Mouse (Mus musculus) MEL (cell line): ENCODE measurements around the gene Erich6b. TPM values are rescaled to one million over a fixed set of nuclear protein-coding genes. Genes with fewer than 3 reads are reported as not detected.

Experiments used
- DNase-seq: peaks from one replicate; pipeline ENCODE4 v3.0.0; 2011; ENCODE audit warnings: low read depth, low spot score
- H3K27ac ChIP-seq: 2 replicates; pipeline ENCODE4 v1.5.1; 2012; ENCODE audit warnings: low read depth, mild to moderate bottlenecking, control low read depth, low read length, moderate library complexity; ENCODE audit not compliant: control insufficient read depth
- H3K27me3 ChIP-seq, 2 experiments: fragments of 150-350 bp in 1 of 2; sonication (generic) in 1 of 2; 2 replicates each; pipeline ENCODE4 v1.6.1; 2012; ENCODE audit warnings: low read length in 2 of 2, mild to moderate bottlenecking in 2 of 2, improper control_type of control experiment in 1 of 2, moderate library complexity in 1 of 2; ENCODE audit not compliant: insufficient read depth in 2 of 2, control insufficient read depth in 1 of 2
- H3K36me3 ChIP-seq, 2 experiments: 2 replicates each; pipeline ENCODE4 v1.6.1; 2012 to 2014; ENCODE audit warnings: low read length in 2 of 2, improper control_type of control experiment in 1 of 2, inconsistent platforms in 1 of 2, mild to moderate bottlenecking in 1 of 2; ENCODE audit not compliant: insufficient read depth in 2 of 2, control insufficient read depth in 1 of 2
- H3K4me1 ChIP-seq, 2 experiments: fragments of 150-350 bp in 1 of 2; sonication (generic) in 1 of 2; 2 replicates each; pipeline ENCODE4 v1.6.1; 2012; ENCODE audit warnings: low read length in 2 of 2, improper control_type of control experiment in 1 of 2, mild to moderate bottlenecking in 1 of 2; ENCODE audit not compliant: insufficient read depth in 2 of 2, control insufficient read depth in 1 of 2
- H3K4me3 ChIP-seq, 2 experiments: fragments of 150-350 bp in 1 of 2; sonication (generic) in 1 of 2; 2 replicates each; pipeline ENCODE4 v1.5.1; 2012; ENCODE audit warnings: low read depth in 2 of 2, low read length in 2 of 2, mild to moderate bottlenecking in 2 of 2, moderate library complexity in 2 of 2, control low read depth in 1 of 2, improper control_type of control experiment in 1 of 2; ENCODE audit not compliant: control insufficient read depth in 1 of 2, insufficient read depth in 1 of 2
- H3K79me2 ChIP-seq: 2 replicates; pipeline ENCODE4 v1.6.1; 2012; ENCODE audit warnings: mild to moderate bottlenecking, low read length, moderate library complexity; ENCODE audit not compliant: control insufficient read depth, poor library complexity, insufficient read depth
- H3K9ac ChIP-seq: 2 replicates; pipeline ENCODE4 v1.6.1; 2012; ENCODE audit warnings: low read depth, mild to moderate bottlenecking, control low read depth, low read length, moderate library complexity; ENCODE audit not compliant: control insufficient read depth, poor library complexity, severe bottlenecking
- H3K9me3 ChIP-seq: fragments of 150-350 bp; sonication (generic); replicated peaks from 2 replicates; pipeline ENCODE4 v1.6.1; 2012; ENCODE audit warnings: mild to moderate bottlenecking, low read length, improper control_type of control experiment, moderate library complexity; ENCODE audit not compliant: insufficient read depth
- BHLHE40 ChIP-seq: IDR thresholded peaks from 2 replicates; pipeline ENCODE4 v1.6.1; 2012; ENCODE audit warnings: low read depth, mild to moderate bottlenecking, inconsistent platforms, low read length, improper control_type of control experiment, borderline replicate concordance
- CHD1 ChIP-seq: IDR thresholded peaks from 2 replicates; pipeline ENCODE4 v1.6.1; 2012; ENCODE audit warnings: low read depth, mild to moderate bottlenecking, inconsistent platforms, low read length, improper control_type of control experiment
- CTCF ChIP-seq, 3 experiments: IDR thresholded peaks in 2 of 3; conservative IDR thresholded peaks in 1 of 3; 2 replicates each; pipeline ENCODE4 v1.5.1; 2011 to 2012; ENCODE audit warnings: low read length in 3 of 3, low read depth in 2 of 3, mild to moderate bottlenecking in 2 of 3, improper control_type of control experiment in 1 of 3, inconsistent platforms in 1 of 3, mixed read lengths in 1 of 3, moderate library complexity in 1 of 3; ENCODE audit not compliant: control insufficient read depth in 1 of 3, insufficient read depth in 1 of 3, poor library complexity in 1 of 3, severe bottlenecking in 1 of 3
- E2F4 ChIP-seq: IDR thresholded peaks from 2 replicates; pipeline ENCODE4 v1.6.1; 2011; ENCODE audit warnings: low read depth, low read length, improper control_type of control experiment, borderline replicate concordance
- ELF1 ChIP-seq: IDR thresholded peaks from 2 replicates; pipeline ENCODE4 v1.6.1; 2014; ENCODE audit warnings: low read depth, mild to moderate bottlenecking, inconsistent platforms, low read length, improper control_type of control experiment, moderate library complexity
- GABPA ChIP-seq: IDR thresholded peaks from 2 replicates; pipeline ENCODE4 v1.6.1; 2012; ENCODE audit warnings: low read depth, mild to moderate bottlenecking, inconsistent platforms, low read length, improper control_type of control experiment, moderate library complexity
- HCFC1 ChIP-seq: IDR thresholded peaks from 2 replicates; pipeline ENCODE4 v1.6.1; 2012; ENCODE audit warnings: low read depth, mild to moderate bottlenecking, inconsistent platforms, low read length, improper control_type of control experiment, moderate library complexity
- JUND ChIP-seq: IDR thresholded peaks from 2 replicates; pipeline ENCODE4 v1.6.1; 2011; ENCODE audit warnings: low read depth, mild to moderate bottlenecking, improper control_type of control experiment, low read length
- KAT2A ChIP-seq: conservative IDR thresholded peaks from 2 replicates; pipeline ENCODE4 v1.6.1; 2012; ENCODE audit warnings: low read depth, low read length, improper control_type of control experiment, inconsistent platforms
- MAFK ChIP-seq: IDR thresholded peaks from 2 replicates; pipeline ENCODE4 v1.6.1; 2011; ENCODE audit warnings: low read depth, mild to moderate bottlenecking, low read length, improper control_type of control experiment, borderline replicate concordance
- MAX ChIP-seq: IDR thresholded peaks from 2 replicates; pipeline ENCODE4 v1.6.1; 2011; ENCODE audit warnings: low read length, improper control_type of control experiment
- MAZ ChIP-seq: IDR thresholded peaks from 2 replicates; pipeline ENCODE4 v1.6.1; 2012; ENCODE audit warnings: low read depth, mild to moderate bottlenecking, inconsistent platforms, low read length, improper control_type of control experiment
- MEF2A ChIP-seq: IDR thresholded peaks from 2 replicates; pipeline ENCODE4 v1.6.1; 2014; ENCODE audit warnings: low read depth, mild to moderate bottlenecking, inconsistent platforms, low read length, improper control_type of control experiment; ENCODE audit not compliant: poor library complexity, insufficient replicate concordance, severe bottlenecking; ENCODE audit errors: extremely low read depth
- MXI1 ChIP-seq: IDR thresholded peaks from 2 replicates; pipeline ENCODE4 v1.6.1; 2011; ENCODE audit warnings: mild to moderate bottlenecking, low read depth, low read length, improper control_type of control experiment
- MYB ChIP-seq: IDR thresholded peaks from 2 replicates; pipeline ENCODE4 v1.6.1; 2011; ENCODE audit warnings: mild to moderate bottlenecking, low read depth, low read length, improper control_type of control experiment
- NELFE ChIP-seq: IDR thresholded peaks from 2 replicates; pipeline ENCODE4 v1.6.1; 2011; ENCODE audit warnings: low read depth, low read length, improper control_type of control experiment
- NRF1 ChIP-seq: IDR thresholded peaks from 2 replicates; pipeline ENCODE4 v1.6.1; 2014; ENCODE audit warnings: low read depth, mild to moderate bottlenecking, inconsistent platforms, low read length, improper control_type of control experiment, moderate library complexity; ENCODE audit not compliant: poor library complexity, insufficient read depth, severe bottlenecking
- POLR2A ChIP-seq, 2 experiments: IDR thresholded peaks; 2 replicates each; pipeline ENCODE4 v1.6.1; 2011 to 2012; ENCODE audit warnings: low read length in 2 of 2, mild to moderate bottlenecking in 2 of 2, control low read depth in 1 of 2, improper control_type of control experiment in 1 of 2, low read depth in 1 of 2, moderate library complexity in 1 of 2; ENCODE audit not compliant: control insufficient read depth in 1 of 2, insufficient read depth in 1 of 2, poor library complexity in 1 of 2
- RAD21 ChIP-seq: IDR thresholded peaks from 2 replicates; pipeline ENCODE4 v1.6.1; 2011; ENCODE audit warnings: mild to moderate bottlenecking, low read depth, low read length, improper control_type of control experiment
- SIN3A ChIP-seq: IDR thresholded peaks from 2 replicates; pipeline ENCODE4 v1.6.1; 2012; ENCODE audit warnings: low read length, improper control_type of control experiment, inconsistent platforms
- SMC3 ChIP-seq: IDR thresholded peaks from 2 replicates; pipeline ENCODE4 v1.6.1; 2011; ENCODE audit warnings: low read depth, low read length, improper control_type of control experiment
- TAL1 ChIP-seq: IDR thresholded peaks from 2 replicates; pipeline ENCODE4 v1.6.1; 2012; ENCODE audit warnings: mild to moderate bottlenecking, inconsistent platforms, low read length, moderate library complexity, mixed read lengths
- USF1 ChIP-seq: IDR thresholded peaks from 2 replicates; pipeline ENCODE4 v1.6.1; 2014; ENCODE audit warnings: low read depth, mild to moderate bottlenecking, inconsistent platforms, low read length, improper control_type of control experiment, moderate library complexity
- USF2 ChIP-seq, 2 experiments: IDR thresholded peaks; 2 replicates each; pipeline ENCODE4 v1.6.1; 2011 to 2012; ENCODE audit warnings: improper control_type of control experiment in 2 of 2, low read length in 2 of 2, borderline replicate concordance in 1 of 2, inconsistent platforms in 1 of 2, low read depth in 1 of 2, mild to moderate bottlenecking in 1 of 2; ENCODE audit not compliant: insufficient read depth in 1 of 2
- ZC3H11A ChIP-seq: IDR thresholded peaks from 2 replicates; pipeline ENCODE4 v1.6.1; 2012; ENCODE audit warnings: low read depth, mild to moderate bottlenecking, inconsistent platforms, low read length, improper control_type of control experiment
- ZKSCAN1 ChIP-seq: IDR thresholded peaks from 2 replicates; pipeline ENCODE4 v1.6.1; 2012; ENCODE audit warnings: low read depth, mild to moderate bottlenecking, inconsistent platforms, low read length, improper control_type of control experiment, moderate library complexity
- ZMIZ1 ChIP-seq: IDR thresholded peaks from 2 replicates; pipeline ENCODE4 v1.6.1; 2012; ENCODE audit warnings: low read depth, mild to moderate bottlenecking, inconsistent platforms, low read length, improper control_type of control experiment, moderate library complexity
- ZNF384 ChIP-seq: IDR thresholded peaks from 2 replicates; pipeline ENCODE4 v1.6.1; 2012; ENCODE audit warnings: low read depth, mild to moderate bottlenecking, inconsistent platforms, low read length, improper control_type of control experiment
- polyA plus RNA-seq, 2 experiments: library from polyadenylated mRNA; stranded (reverse) in 1 of 2; unstranded in 1 of 2; fragments of >175 nt in 1 of 2; fragments of >200 nt in 1 of 2; gene quantifications; 2 replicates each; pipeline versions ENCODE4 v1.2.1 to v1.2.4; 2012; ENCODE audit warnings: low replicate concordance in 2 of 2, low read depth in 1 of 2; ENCODE audit not compliant: insufficient read length in 2 of 2, insufficient read depth in 1 of 2, missing spikeins in 1 of 2
- total RNA-seq: library from RNA; depleted of rRNA; stranded (reverse); fragments of 300-350 nt; gene quantifications from 2 replicates; pipeline ENCODE4 v1.2.3, GENCODE M21; 2012

The Erich6b gene
- total and polyA plus RNA-seq, 3 experiments, result not detected

DNA sequence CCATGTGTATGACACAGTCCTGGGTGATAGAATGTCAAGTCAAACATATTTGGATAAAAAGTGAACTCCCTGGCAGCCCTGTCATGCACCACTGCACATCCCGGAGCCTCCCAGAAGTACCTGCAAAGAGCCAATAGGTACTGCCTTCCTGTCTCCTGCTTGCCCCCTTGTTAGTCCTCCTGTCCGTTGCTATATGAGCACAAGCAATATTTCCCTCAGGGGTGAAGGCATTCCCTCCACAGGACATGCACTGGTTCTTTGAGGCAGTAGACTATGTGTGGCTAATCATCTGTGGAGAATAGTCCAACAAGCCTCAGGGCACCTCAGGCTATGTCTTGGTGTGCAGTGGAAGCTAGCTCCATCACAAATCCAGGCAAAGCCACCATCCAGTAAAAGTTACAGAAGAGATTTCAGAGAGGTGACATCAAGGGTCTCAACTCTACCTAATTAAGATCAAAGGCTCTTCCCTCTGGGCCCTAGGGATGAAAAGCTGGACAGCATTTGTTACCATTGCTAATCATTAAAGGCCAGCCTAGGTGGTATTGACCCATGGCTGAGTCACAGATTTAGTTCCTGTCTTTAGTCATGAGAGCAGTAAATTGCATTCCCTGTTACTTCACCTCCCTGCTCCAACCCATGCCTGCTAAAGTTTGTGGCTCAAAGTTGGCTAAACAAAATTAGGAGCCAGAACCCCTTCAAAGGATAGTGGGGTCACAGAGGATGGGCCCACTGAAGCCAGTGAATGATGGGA lies 23.5 kb downstream of the Erich6b start:
- H3K27ac ChIP-seq, result no peak overlapping the region
- no peaks in the 10 kb centered on the region; a peak in 1 of 4 replicates for H3K27me3 ChIP-seq
- no peak for TF ChIP-seq E2F4
- no peak for TF ChIP-seq NELFE
- no peak for TF ChIP-seq JUND
- no peak for TF ChIP-seq HCFC1
- no peak for TF ChIP-seq NRF1
- TF ChIP-seq MAFK, result no peak
- TF ChIP-seq USF2 (IDR thresholded peaks at IDR 0.05; ENCODE audit: borderline replicate concordance in 1 of 2, insufficient read depth in 1 of 2, low read depth in 1 of 2, low read length in 2 of 2), result no peak
- TF ChIP-seq GABPA, result no peak
- TF ChIP-seq ZNF384, result no peak
- no peak for TF ChIP-seq TAL1
- no peak for TF ChIP-seq POLR2A (IDR thresholded peaks at IDR 0.05; ENCODE audit: control insufficient read depth in 1 of 2, insufficient read depth in 1 of 2, low read depth in 1 of 2, low read length in 2 of 2, poor library complexity in 1 of 2)
- no peak for TF ChIP-seq MEF2A
- TF ChIP-seq CHD1, result no peak
- TF ChIP-seq BHLHE40, result no peak
- no peak for TF ChIP-seq USF1
- TF ChIP-seq MAX, result no peak
- no peak for TF ChIP-seq MXI1
- no peak overlapping the region for H3K4me3 ChIP-seq
- no peaks in the 10 kb centered on the region for H3K4me1 ChIP-seq
- H3K9me3 ChIP-seq, result no peaks in the 10 kb centered on the region
- no peaks in the 10 kb centered on the region for H3K36me3 ChIP-seq
- H3K9ac ChIP-seq, result no peak overlapping the region
- no peak for DNase-seq
- H3K79me2 ChIP-seq, result no peaks in the 10 kb centered on the region

DNA sequence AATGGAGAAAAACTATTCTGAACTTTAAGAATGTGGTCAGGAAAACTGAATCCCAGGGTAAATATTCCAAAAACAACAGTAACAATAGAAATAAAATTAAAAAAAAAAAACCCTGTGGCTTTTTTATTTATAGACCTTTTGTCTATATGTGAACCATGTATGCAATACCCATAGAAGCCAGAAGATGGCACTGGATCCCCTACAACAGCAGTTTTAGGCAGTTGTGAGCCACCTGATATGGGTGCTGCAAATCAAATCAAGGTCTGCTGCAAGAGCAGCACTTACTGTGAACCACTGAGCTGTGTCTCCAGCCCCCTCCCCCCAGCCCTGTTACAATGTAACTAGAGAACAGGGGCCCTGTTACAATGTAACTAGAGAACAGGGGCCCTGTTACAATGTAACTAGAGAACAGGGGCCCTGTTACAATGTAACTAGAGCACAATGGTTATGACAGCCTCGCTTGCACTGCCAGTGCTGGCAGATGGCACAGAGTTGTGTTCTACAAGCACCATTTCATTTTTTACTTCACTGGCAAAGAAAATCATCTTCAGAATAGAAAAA lies 27.1 kb downstream of the Erich6b start:
- Histone ChIP-seq H3K9ac (no peak overlapping the region), H3K9me3 (no peaks in the 10 kb centered on the region), H3K27ac (no peak overlapping the region), H3K79me2 (no peaks in the 10 kb centered on the region), H3K4me1 (no peaks in the 10 kb centered on the region), H3K36me3 (no peaks in the 10 kb centered on the region), H3K27me3 (peaks cover 0 to 3% of the 10 kb centered on the region in 2 experiments; a peak in 2 of 4 replicates), H3K4me3 (no peak overlapping the region)
- DNase-seq, result peak; percentile 51
- TF ChIP-seq ZKSCAN1 (no peak), ZMIZ1 (no peak), SIN3A (no peak), SMC3 (peak; percentile 52), MAZ (no peak), KAT2A (no peak), RAD21 (peak; percentile 62), MYB (no peak), ELF1 (no peak), ZC3H11A (peak; percentile 37), CTCF (IDR thresholded peaks at IDR 0.05 in 2 of 3, conservative IDR thresholded peaks at IDR 0.05 in 1 of 3; ENCODE audit: control insufficient read depth in 1 of 3, insufficient read depth in 1 of 3, low read depth in 2 of 3, low read length in 3 of 3, poor library complexity in 1 of 3, severe bottlenecking in 1 of 3) (peak; percentile 13 to 55 (median 47); a peak in 5 of 6 replicates)
